ENCODE assay signal across 13 mouse cellular contexts in genomic region chr4:49278515-49278914, GRCm38 (mm10).
A peak's percentile ranks its signal among the peaks of the same experiment; 100 is the strongest.
DNase-seq lines count a peak whose midpoint lies in the region; ATAC-seq lines count a peak whose summit lies in the region.
"Had no signal": no experiment of that assay in that cellular context is flagged by ENCODE, and none has a peak within 500 bp of the region (broad histone marks: within the 10 kb centered on the region; RNA-seq: fewer than 3 reads in every experiment).

No protein-coding gene starts in this region.

- ATAC-seq in forebrain, embryonic 13.5 days, result peak; percentile 93
- ATAC-seq in forebrain, embryonic 12.5 days (ENCODE audit: low FRiP score), result no peak
- ATAC-seq in neural tube, embryonic 11.5 days (ENCODE audit: insufficient read depth, low FRiP score, low TSS enrichment), result peak; percentile 48; the same call in 1 of the 2 replicates
- peak; percentile 90 for ATAC-seq in hindbrain, embryonic 14.5 days (ENCODE audit: low FRiP score)
- ATAC-seq in neural tube, embryonic 14.5 days (ENCODE audit: low read depth), result peak; percentile 69
- no peak for ATAC-seq in megakaryocyte-erythroid progenitor cell, adult 5-6 weeks (replicated peaks; ENCODE audit: low FRiP score, low TSS enrichment, poor library complexity, severe bottlenecking)

- no peak overlapping the region for H3K4me3 ChIP-seq in forebrain, embryonic 13.5 days
- no peak overlapping the region for H3K4me3 ChIP-seq in forebrain, embryonic 12.5 days (replicated peaks)
- H3K4me3 ChIP-seq in neural tube, embryonic 11.5 days (ENCODE audit: low read depth, low read length), result no peak overlapping the region
- H3K4me3 ChIP-seq in hindbrain, embryonic 14.5 days (replicated peaks; ENCODE audit: low read length), result no peak overlapping the region
- H3K4me3 ChIP-seq in neural tube, embryonic 14.5 days (ENCODE audit: low read depth, low read length), result no peak overlapping the region
- H3K4me3 ChIP-seq: heart, embryonic 13.5 days had no signal

- H3K9ac ChIP-seq in forebrain, embryonic 13.5 days, result no peak overlapping the region
- H3K9ac ChIP-seq in forebrain, embryonic 12.5 days, result no peak overlapping the region
- no peak overlapping the region for H3K9ac ChIP-seq in neural tube, embryonic 11.5 days (ENCODE audit: low read length)
- no peak overlapping the region for H3K9ac ChIP-seq in hindbrain, embryonic 14.5 days
- H3K9ac ChIP-seq in neural tube, embryonic 14.5 days (replicated peaks; ENCODE audit: low read depth, low read length), result no peak overlapping the region
- H3K9ac ChIP-seq: heart, embryonic 13.5 days; lung, embryonic 14.5 days had no signal

- WGBS in forebrain, embryonic 13.5 days, result 76% methylated on average over 5 of the region's 5 CpGs
- WGBS in forebrain, embryonic 12.5 days, result 89% methylated on average over 5 of the region's 5 CpGs
- 90% methylated on average over 5 of the region's 5 CpGs for WGBS in neural tube, embryonic 11.5 days
- 60% methylated on average over 5 of the region's 5 CpGs for WGBS in hindbrain, embryonic 14.5 days
- 68% methylated on average over 5 of the region's 5 CpGs for WGBS in neural tube, embryonic 14.5 days

- H3K27ac ChIP-seq in forebrain, embryonic 13.5 days, result 0 out of 2 replicates have a peak overlapping the region, but pooled peaks have one; percentile 20
- H3K27ac ChIP-seq in forebrain, embryonic 12.5 days, result no peak overlapping the region
- H3K27ac ChIP-seq in neural tube, embryonic 11.5 days (ENCODE audit: low read depth, low read length), result no peak overlapping the region
- H3K27ac ChIP-seq in hindbrain, embryonic 14.5 days, result 0 out of 2 replicates have a peak overlapping the region, but pooled peaks have one; percentile 4
- H3K27ac ChIP-seq in neural tube, embryonic 14.5 days (ENCODE audit: low read depth, low read length), result peak overlapping the region; percentile 10; the same call in 1 of the 2 replicates
- H3K27ac ChIP-seq: heart, embryonic 13.5 days had no signal

- no peaks in the 10 kb centered on the region for H3K27me3 ChIP-seq in forebrain, embryonic 13.5 days
- no peaks in the 10 kb centered on the region for H3K27me3 ChIP-seq in forebrain, embryonic 12.5 days
- H3K27me3 ChIP-seq in neural tube, embryonic 11.5 days (ENCODE audit: control insufficient read depth, insufficient read depth, low read length), result no peaks in the 10 kb centered on the region
- no peaks in the 10 kb centered on the region for H3K27me3 ChIP-seq in hindbrain, embryonic 14.5 days (ENCODE audit: control insufficient read depth, insufficient read depth, low read length)
- no peaks in the 10 kb centered on the region for H3K27me3 ChIP-seq in neural tube, embryonic 14.5 days (ENCODE audit: control insufficient read depth, insufficient read depth, low read length)
- H3K27me3 ChIP-seq: heart, embryonic 13.5 days had no signal

- DNase-seq in neural tube, embryonic 11.5 days (ENCODE audit: low spot score), result no peak
- DNase-seq in neural tube, embryonic 10.5 days (ENCODE audit: extremely low spot score, low spot score), result no peak
- peak; percentile 34 for DNase-seq in hindbrain, embryonic 14.5 days (ENCODE audit: low spot score)
- DNase-seq in urinary bladder, postnatal 36 days (ENCODE audit: low spot score in 2 of 2), result no peak
- DNase-seq: adrenal gland, adult 8-10 months; lung, embryonic 14.5 days; right cerebral cortex, postnatal 4 days; thymus, adult 2 months had no signal

- H3K4me2 ChIP-seq in forebrain, embryonic 13.5 days, result no peak overlapping the region
- no peak overlapping the region for H3K4me2 ChIP-seq in forebrain, embryonic 12.5 days
- H3K4me2 ChIP-seq in neural tube, embryonic 11.5 days (ENCODE audit: low read depth), result no peak overlapping the region
- H3K4me2 ChIP-seq in hindbrain, embryonic 14.5 days (replicated peaks), result no peak overlapping the region
- no peak overlapping the region for H3K4me2 ChIP-seq in neural tube, embryonic 14.5 days (ENCODE audit: low read depth, low read length)
- H3K4me2 ChIP-seq: heart, embryonic 13.5 days; lung, embryonic 14.5 days had no signal

- no peaks in the 10 kb centered on the region for H3K36me3 ChIP-seq in forebrain, embryonic 13.5 days (ENCODE audit: poor library complexity, severe bottlenecking)
- no peaks in the 10 kb centered on the region for H3K36me3 ChIP-seq in forebrain, embryonic 12.5 days (replicated peaks)
- no peaks in the 10 kb centered on the region for H3K36me3 ChIP-seq in neural tube, embryonic 11.5 days (ENCODE audit: control insufficient read depth, insufficient read depth, low read length)
- no peaks in the 10 kb centered on the region for H3K36me3 ChIP-seq in hindbrain, embryonic 14.5 days (replicated peaks; ENCODE audit: control insufficient read depth, insufficient read depth)
- no peaks in the 10 kb centered on the region for H3K36me3 ChIP-seq in neural tube, embryonic 14.5 days (ENCODE audit: control insufficient read depth, insufficient read depth, low read length)
- H3K36me3 ChIP-seq: heart, embryonic 13.5 days had no signal

- no peaks in the 10 kb centered on the region for H3K9me3 ChIP-seq in forebrain, embryonic 13.5 days (replicated peaks)
- no peaks in the 10 kb centered on the region for H3K9me3 ChIP-seq in forebrain, embryonic 12.5 days
- no peaks in the 10 kb centered on the region for H3K9me3 ChIP-seq in neural tube, embryonic 11.5 days (ENCODE audit: control insufficient read depth, low read length)
- H3K9me3 ChIP-seq in hindbrain, embryonic 14.5 days (ENCODE audit: control insufficient read depth, low read length), result no peaks in the 10 kb centered on the region
- H3K9me3 ChIP-seq in neural tube, embryonic 14.5 days (ENCODE audit: control insufficient read depth, low read length), result no peaks in the 10 kb centered on the region
- H3K9me3 ChIP-seq: heart, embryonic 13.5 days had no signal

- H3K4me1 ChIP-seq in forebrain, embryonic 13.5 days, result 0 out of 2 replicates have a peak, but pooled peaks cover 5% of the 10 kb centered on the region
- no peaks in the 10 kb centered on the region for H3K4me1 ChIP-seq in forebrain, embryonic 12.5 days
- H3K4me1 ChIP-seq in neural tube, embryonic 11.5 days (ENCODE audit: control insufficient read depth, insufficient read depth, low read length), result no peaks in the 10 kb centered on the region
- no peaks in the 10 kb centered on the region for H3K4me1 ChIP-seq in hindbrain, embryonic 14.5 days (replicated peaks; ENCODE audit: control insufficient read depth, insufficient read depth, low read length)
- no peaks in the 10 kb centered on the region for H3K4me1 ChIP-seq in neural tube, embryonic 14.5 days (ENCODE audit: control insufficient read depth, insufficient read depth, low read length)
- H3K4me1 ChIP-seq: heart, embryonic 13.5 days had no signal

Comparison
In these comparisons a context has a peak if more than half of its experiments do, and no peak if none do; other contexts are left out.
1. ATAC-seq: peak in forebrain, embryonic 13.5 days (single experiment), neural tube, embryonic 11.5 days (single experiment), hindbrain, embryonic 14.5 days (single experiment) and neural tube, embryonic 14.5 days (single experiment); none in forebrain, embryonic 12.5 days (single experiment) and megakaryocyte-erythroid progenitor cell, adult 5-6 weeks (single experiment).
2. H3K27ac ChIP-seq: peak in forebrain, embryonic 13.5 days (single experiment), hindbrain, embryonic 14.5 days (single experiment) and neural tube, embryonic 14.5 days (single experiment); none in forebrain, embryonic 12.5 days (single experiment) and neural tube, embryonic 11.5 days (single experiment).